Mouse (Mus musculus) heart, postnatal 14 days (tissue): ENCODE data around the gene Srsf4. TPM values are rescaled to one million over a fixed set of nuclear protein-coding genes. Genes with fewer than 3 reads are reported as not detected.

Experiments
- DNase-seq, 2 experiments: peaks; one replicate each; pipeline ENCODE4 v3.0.0; 2021 to 2022
- intact Hi-C: fragments of 180-260 bp; cut with DNase I; formaldehyde crosslinking; loops from one replicate; pipeline ENCODE4 v1.15.1; 2025
- total RNA-seq, 2 experiments: library from RNA; stranded (reverse); gene quantifications; 2 replicates each; pipeline ENCODE4 v1.2.3; 2021

The Srsf4 gene
- total RNA-seq, 2 experiments from 2014 or later, result 39.4 to 42.4 TPM

DNA sequence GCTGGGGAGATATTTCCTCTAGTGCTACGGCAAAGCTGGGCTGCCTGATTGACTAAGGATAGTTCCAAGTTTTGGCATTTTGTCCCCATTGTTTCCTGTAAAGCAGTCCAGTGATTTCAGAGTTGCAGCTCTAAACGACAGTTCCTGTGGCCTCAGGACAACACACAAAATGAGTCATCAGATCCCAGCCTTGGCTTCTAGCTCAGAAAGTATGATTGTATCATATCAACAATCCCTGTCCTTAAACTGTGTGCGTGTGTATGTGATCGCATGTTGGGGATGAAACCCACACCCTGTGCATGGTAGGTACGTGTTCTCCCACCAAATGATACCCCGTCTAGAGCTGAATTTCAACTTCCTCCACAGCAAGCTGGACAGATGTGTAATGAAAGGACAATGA lies 55.7 kb downstream of the Srsf4 start:
- DNase-seq, result no peak
- intact Hi-C loops, result no loop called here

DNA sequence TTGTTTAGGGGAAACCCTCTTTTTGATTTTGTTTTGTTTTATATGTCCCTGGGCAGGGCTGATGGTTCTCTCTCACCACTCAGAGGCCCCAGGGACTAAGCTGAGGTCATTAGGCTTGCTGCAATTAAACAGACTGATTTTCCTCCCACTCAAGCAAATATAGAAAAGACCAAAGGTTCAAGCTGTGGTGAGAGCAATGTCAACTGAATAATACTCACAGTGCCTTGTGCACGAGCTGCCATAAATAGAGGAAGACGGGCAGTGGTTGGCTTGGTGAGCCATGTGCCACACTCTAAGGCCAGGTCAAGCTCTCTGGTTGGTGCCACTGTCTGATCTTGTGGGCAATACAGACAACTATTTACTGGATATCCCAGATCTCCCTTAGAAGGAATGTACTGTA lies 66.0 kb downstream of the Srsf4 start:
- no peak for DNase-seq
- intact Hi-C loops, result no loop called here

DNA sequence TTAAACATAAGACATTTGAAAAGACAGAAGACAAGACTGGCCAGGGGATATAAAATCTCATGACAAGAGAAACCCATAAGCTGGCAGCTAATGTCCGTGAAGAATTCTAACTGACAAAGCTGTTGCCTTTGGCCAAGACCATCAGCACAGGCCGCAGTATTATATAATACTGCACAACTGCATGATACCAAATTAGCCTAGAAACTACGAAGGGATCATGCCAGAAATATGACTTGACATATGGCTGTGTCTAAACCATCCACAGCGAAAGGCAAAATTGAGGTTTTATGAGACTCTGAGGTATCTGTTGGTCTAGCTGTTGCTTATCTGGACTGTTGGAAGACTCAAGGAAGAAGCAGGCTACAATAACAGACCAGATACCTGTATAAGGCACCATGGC lies 67.4 kb downstream of the Srsf4 start:
- DNase-seq, result no peak
- intact Hi-C loops, result no loop called here

- DNase-seq, result no peak
- intact Hi-C loops, result no loop called here
Measured at GRCm38 (mm10) chr4:131947848-131948247, 74.4 kb downstream of the Srsf4 start.

DNA sequence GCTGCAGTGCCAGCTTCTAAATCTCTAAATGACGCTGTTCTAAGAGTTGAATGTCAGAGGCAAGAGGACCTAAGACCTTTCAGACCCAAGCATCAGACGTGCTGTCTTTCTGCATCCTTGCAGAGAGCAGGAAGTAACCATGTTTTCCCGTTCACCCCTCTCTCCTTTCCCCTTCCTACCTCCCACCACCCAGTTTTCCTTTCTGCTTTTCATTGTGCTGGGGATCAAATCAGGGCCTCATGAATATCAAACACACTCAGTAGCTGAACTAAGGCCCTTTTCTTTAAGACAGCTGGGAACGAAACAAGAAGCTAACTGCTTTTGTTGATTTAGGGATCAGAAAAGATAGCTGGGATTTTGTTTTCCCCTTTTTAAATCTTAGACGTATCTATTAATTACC lies 76.5 kb downstream of the Srsf4 start:
- no peak for DNase-seq
- intact Hi-C loops, result no loop called here

GRCm38 (mm10) chr4:131950657-131951056 lies 77.2 kb downstream of the Srsf4 start:
- intact Hi-C loops, result no loop called here
- DNase-seq, result no peak

Other genes starting within 250 kb of the Srsf4 start
- 1 to 10 TPM; 3.2 to 6.8 TPM for gene Ptpru, start 35.3 kb upstream of the Srsf4 start, total RNA-seq
- 10 to 100 TPM; 29.7 to 30.4 TPM for gene Mecr, start 30.1 kb upstream of the Srsf4 start, total RNA-seq
- gene Tmem200b, start 48.2 kb downstream of the Srsf4 start, total RNA-seq, result 10 to 100 TPM in 1 of 2 experiments, 1 to 10 TPM in 1; 9.5 to 12.8 TPM
- under 1 TPM; 0.15 to 0.19 TPM for gene Gm10300, start 201.1 kb downstream of the Srsf4 start, total RNA-seq
- 100 to 1,000 TPM; 216 to 281 TPM for gene Epb41, start 201.7 kb downstream of the Srsf4 start, total RNA-seq